Mouse (Mus musculus): ENCODE data around the gene H6pd. TPM values are rescaled to one million over a fixed set of nuclear protein-coding genes. Genes with fewer than 3 reads are reported as not detected.

H6pd gene
- polyA plus RNA-seq, 1 experiment from 2014 or later: 5.8 TPM

GRCm38 (mm10) chr4:150003021-150003580, 5.7 kb downstream of the H6pd start:
- 63% methylated on average over 7 of the region's 7 CpGs for WGBS
- no peaks in the 10 kb centered on the region for H3K27me3 ChIP-seq (ENCODE audit: insufficient read depth, poor library complexity, severe bottlenecking)
- no peak overlapping the region for H3K27ac ChIP-seq
- DNase-seq (ENCODE audit: low spot score): no peak
- H3K4me1 ChIP-seq: peaks cover 54% of the 10 kb centered on the region
- H3K36me3 ChIP-seq: 0 out of 2 replicates have a peak, but pooled peaks cover 2% of the 10 kb centered on the region
- H3K4me3 ChIP-seq: no peak overlapping the region
- H3K9me3 ChIP-seq: no peaks in the 10 kb centered on the region

GRCm38 (mm10) chr4:150002021-150002528, 6.7 kb downstream of the H6pd start:
- DNase-seq (ENCODE audit: low spot score): no peak
- 43% methylated on average over 12 of the region's 12 CpGs for WGBS
- Histone ChIP-seq H3K9me3 (no peaks in the 10 kb centered on the region), H3K27me3 (ENCODE audit: insufficient read depth, poor library complexity, severe bottlenecking) (no peaks in the 10 kb centered on the region), H3K4me3 (peak overlapping the region; percentile 22; the same call in 1 of the 2 replicates), H3K27ac (peak overlapping the region; percentile 77), H3K4me1 (peaks cover 51% of the 10 kb centered on the region), H3K36me3 (0 out of 2 replicates have a peak, but pooled peaks cover 2% of the 10 kb centered on the region)

GRCm38 (mm10) chr4:150001221-150001860, 7.5 kb downstream of the H6pd start:
- Histone ChIP-seq H3K27ac (peak overlapping the region; percentile 77), H3K27me3 (ENCODE audit: insufficient read depth, poor library complexity, severe bottlenecking) (no peaks in the 10 kb centered on the region), H3K36me3 (0 out of 2 replicates have a peak, but pooled peaks cover 2% of the 10 kb centered on the region), H3K4me3 (no peak overlapping the region), H3K9me3 (no peaks in the 10 kb centered on the region), H3K4me1 (peaks cover 48% of the 10 kb centered on the region)
- 53% methylated on average over 10 of the region's 10 CpGs for WGBS
- no peak for DNase-seq (ENCODE audit: low spot score)

- H3K9me3 ChIP-seq: no peaks in the 10 kb centered on the region
- no peak for DNase-seq (ENCODE audit: low spot score)
- 80% methylated on average over 15 of the region's 15 CpGs for WGBS
- no peak overlapping the region for H3K4me3 ChIP-seq
- peaks cover 46% of the 10 kb centered on the region for H3K4me1 ChIP-seq
- H3K27me3 ChIP-seq (ENCODE audit: insufficient read depth, poor library complexity, severe bottlenecking): 0 out of 2 replicates have a peak, but pooled peaks cover 5% of the 10 kb centered on the region
- peak overlapping the region; percentile 26; the same call in 1 of the 2 replicates for H3K27ac ChIP-seq
- H3K36me3 ChIP-seq: peaks cover 6% of the 10 kb centered on the region; the same call in 1 of the 2 replicates
Observed at GRCm38 (mm10) chr4:149999931-150000555, 8.8 kb downstream of the H6pd start.

- no peak overlapping the region for H3K4me3 ChIP-seq
- H3K36me3 ChIP-seq: peaks cover 4% of the 10 kb centered on the region; the same call in 1 of the 2 replicates
- H3K27ac ChIP-seq: peak overlapping the region; percentile 36; the same call in 1 of the 2 replicates
- no peaks in the 10 kb centered on the region for H3K9me3 ChIP-seq
- peaks cover 46% of the 10 kb centered on the region for H3K4me1 ChIP-seq
- 75% methylated on average over 9 of the region's 9 CpGs for WGBS
- H3K27me3 ChIP-seq (ENCODE audit: insufficient read depth, poor library complexity, severe bottlenecking): 0 out of 2 replicates have a peak, but pooled peaks cover 5% of the 10 kb centered on the region
- DNase-seq (ENCODE audit: low spot score): no peak
Observed at GRCm38 (mm10) chr4:149999510-149999900, 9.3 kb downstream of the H6pd start.

- 87% methylated on average over 14 of the region's 14 CpGs for WGBS
- peaks cover 46% of the 10 kb centered on the region for H3K4me1 ChIP-seq
Observed at GRCm38 (mm10) chr4:149998786-149999509, 9.9 kb downstream of the H6pd start.

GRCm38 (mm10) chr4:149997999-149998398, 10.8 kb downstream of the H6pd start:
- peaks cover 40% of the 10 kb centered on the region for H3K4me1 ChIP-seq
- WGBS: 73% methylated on average over 10 of the region's 10 CpGs
- peaks cover 7% of the 10 kb centered on the region; the same call in 1 of the 2 replicates for H3K36me3 ChIP-seq
- H3K27me3 ChIP-seq (ENCODE audit: insufficient read depth, poor library complexity, severe bottlenecking): peaks cover 14% of the 10 kb centered on the region; the same call in 1 of the 2 replicates
- H3K27ac ChIP-seq: no peak overlapping the region
- no peak overlapping the region for H3K4me3 ChIP-seq
- DNase-seq (ENCODE audit: low spot score): no peak
- no peaks in the 10 kb centered on the region for H3K9me3 ChIP-seq

More at GRCm38 (mm10) chr4:149998786-149999509, 9.9 kb downstream of the H6pd start:
- Histone ChIP-seq H3K27me3 (ENCODE audit: insufficient read depth, poor library complexity, severe bottlenecking) (peaks cover 9% of the 10 kb centered on the region; the same call in 1 of the 2 replicates), H3K27ac (0 out of 2 replicates have a peak overlapping the region, but pooled peaks have one; percentile 36), H3K9me3 (no peaks in the 10 kb centered on the region), H3K4me3 (no peak overlapping the region), H3K36me3 (peaks cover 7% of the 10 kb centered on the region; the same call in 1 of the 2 replicates)
- DNase-seq (ENCODE audit: low spot score): no peak

GRCm38 (mm10) chr4:149996440-149996839, 12.4 kb downstream of the H6pd start:
- H3K9me3 ChIP-seq: no peaks in the 10 kb centered on the region
- H3K27ac ChIP-seq: no peak overlapping the region
- no peak overlapping the region for H3K4me3 ChIP-seq
- 75% methylated on average over 7 of the region's 7 CpGs for WGBS
- peaks cover 30% of the 10 kb centered on the region for H3K27me3 ChIP-seq (ENCODE audit: insufficient read depth, poor library complexity, severe bottlenecking)
- peaks cover 7% of the 10 kb centered on the region; the same call in 1 of the 2 replicates for H3K36me3 ChIP-seq
- no peak for DNase-seq (ENCODE audit: low spot score)
- H3K4me1 ChIP-seq: peaks cover 31% of the 10 kb centered on the region

GRCm38 (mm10) chr4:149995911-149996310, 12.9 kb downstream of the H6pd start:
- H3K4me3 ChIP-seq: no peak overlapping the region
- WGBS: 84% methylated on average over 7 of the region's 7 CpGs
- peaks cover 7% of the 10 kb centered on the region; the same call in 1 of the 2 replicates for H3K36me3 ChIP-seq
- no peak for DNase-seq (ENCODE audit: low spot score)
- peaks cover 35% of the 10 kb centered on the region for H3K27me3 ChIP-seq (ENCODE audit: insufficient read depth, poor library complexity, severe bottlenecking)
- no peak overlapping the region for H3K27ac ChIP-seq
- H3K9me3 ChIP-seq: no peaks in the 10 kb centered on the region
- H3K4me1 ChIP-seq: peaks cover 31% of the 10 kb centered on the region

GRCm38 (mm10) chr4:149994218-149994617, 14.6 kb downstream of the H6pd start:
- DNase-seq (ENCODE audit: low spot score): no peak
- H3K36me3 ChIP-seq: peaks cover 7% of the 10 kb centered on the region; the same call in 1 of the 2 replicates
- no peak overlapping the region for H3K4me3 ChIP-seq
- H3K27ac ChIP-seq: no peak overlapping the region
- WGBS: 84% methylated on average over 10 of the region's 10 CpGs
- peaks cover 38% of the 10 kb centered on the region for H3K27me3 ChIP-seq (ENCODE audit: insufficient read depth, poor library complexity, severe bottlenecking)
- peaks cover 29% of the 10 kb centered on the region for H3K4me1 ChIP-seq
- no peaks in the 10 kb centered on the region for H3K9me3 ChIP-seq

GRCm38 (mm10) chr4:149992670-149993032, 16.2 kb downstream of the H6pd start:
- no peak for DNase-seq (ENCODE audit: low spot score)
- Histone ChIP-seq H3K36me3 (peaks cover 7% of the 10 kb centered on the region; the same call in 1 of the 2 replicates), H3K27ac (no peak overlapping the region), H3K4me1 (peaks cover 39% of the 10 kb centered on the region), H3K9me3 (no peaks in the 10 kb centered on the region), H3K4me3 (no peak overlapping the region), H3K27me3 (ENCODE audit: insufficient read depth, poor library complexity, severe bottlenecking) (peaks cover 38% of the 10 kb centered on the region)
- 93% methylated on average over 8 of the region's 8 CpGs for whole genome bisulfite sequencing

Measured in heart, embryonic 10.5 days (tissue).